In the genomic region with DNA sequence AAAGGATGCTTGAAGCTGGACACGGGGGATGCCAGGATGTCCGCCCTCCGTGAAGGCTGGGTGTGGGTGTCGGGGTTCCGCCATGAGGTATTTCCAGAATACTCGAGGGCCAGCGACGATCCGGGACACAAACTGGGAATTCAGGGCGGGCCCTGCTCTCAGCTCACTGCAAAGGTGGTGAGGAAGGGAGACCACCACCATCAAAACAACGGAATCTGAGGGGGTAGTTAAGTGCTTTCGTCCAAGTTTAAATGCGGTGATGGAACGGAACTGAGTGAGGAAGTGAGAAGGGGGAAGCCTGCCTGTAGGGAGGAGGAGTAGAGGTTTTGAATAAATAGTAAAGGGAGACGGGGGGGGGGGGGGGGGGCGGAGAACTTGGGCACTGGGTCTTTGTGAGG, we compare ENCODE assay signal across 8 mouse cellular contexts. TPM values are rescaled to one million over a fixed set of nuclear protein-coding genes. Genes with fewer than 3 reads are reported as not detected.
DNase-seq lines count a peak whose midpoint lies in the region; ATAC-seq and TF ChIP-seq lines count a peak whose summit lies in the region.

No protein-coding gene starts in this region.

- H3K27me3 ChIP-seq in lung, postnatal 0 days (replicated peaks; ENCODE audit: insufficient read depth, low read length): no peaks in the 10 kb centered on the region
- no peaks in the 10 kb centered on the region for H3K27me3 ChIP-seq in forebrain, embryonic 13.5 days
- no peaks in the 10 kb centered on the region for H3K27me3 ChIP-seq in liver, embryonic 14.5 days (ENCODE audit: control insufficient read depth, insufficient read depth, low read length)
- no peaks in the 10 kb centered on the region for H3K27me3 ChIP-seq in stomach, embryonic 14.5 days (ENCODE audit: control insufficient read depth, insufficient read depth, low read length)

- peak overlapping the region; percentile 75; the same call in 1 of the 2 replicates for H3K9ac ChIP-seq in lung, postnatal 0 days (replicated peaks; ENCODE audit: low read depth)
- H3K9ac ChIP-seq in forebrain, embryonic 13.5 days: peak overlapping the region; percentile 90
- peak overlapping the region; percentile 90 for H3K9ac ChIP-seq in liver, embryonic 14.5 days (replicated peaks)
- peak overlapping the region; percentile 71 for H3K9ac ChIP-seq in stomach, embryonic 14.5 days (replicated peaks; ENCODE audit: low read depth, low read length)

- 0 out of 2 replicates have a peak, but pooled peaks have one; percentile 19 for TF ChIP-seq EP300 in lung, postnatal 0 days (IDR thresholded peaks at IDR 0.05)
- no peak for TF ChIP-seq EP300 in liver, embryonic 14.5 days (IDR thresholded peaks at IDR 0.05; ENCODE audit: low read depth)

- H3K36me3 ChIP-seq in lung, postnatal 0 days (ENCODE audit: insufficient read depth, low read length): peaks cover 5% of the 10 kb centered on the region; the same call in 1 of the 2 replicates
- peaks cover 5% of the 10 kb centered on the region; the same call in 1 of the 2 replicates for H3K36me3 ChIP-seq in forebrain, embryonic 13.5 days (ENCODE audit: poor library complexity, severe bottlenecking)
- peaks cover 2% of the 10 kb centered on the region for H3K36me3 ChIP-seq in liver, embryonic 14.5 days (replicated peaks; ENCODE audit: control insufficient read depth, insufficient read depth, low read depth)
- peaks cover 4% of the 10 kb centered on the region for H3K36me3 ChIP-seq in stomach, embryonic 14.5 days (ENCODE audit: control insufficient read depth, insufficient read depth, low read length)

- WGBS in lung, postnatal 0 days: 1% methylated on average over 16 of the region's 16 CpGs
- WGBS in forebrain, embryonic 13.5 days: under 1% methylated on average over 15 of the region's 16 CpGs
- under 1% methylated on average over 15 of the region's 16 CpGs for WGBS in liver, embryonic 14.5 days (ENCODE audit: insufficient replicate concordance)
- 2% methylated on average over 15 of the region's 16 CpGs for WGBS in stomach, embryonic 14.5 days

- H3K4me3 ChIP-seq in lung, postnatal 0 days (ENCODE audit: low read depth, low read length): peak overlapping the region; percentile 80
- H3K4me3 ChIP-seq in forebrain, embryonic 13.5 days: peak overlapping the region; percentile 96
- peak overlapping the region; percentile 93 to 97 for H3K4me3 ChIP-seq in liver, embryonic 14.5 days (ENCODE audit: insufficient read depth in 1 of 2, low read depth in 2 of 2, low read length in 2 of 2)
- peak overlapping the region; percentile 90 for H3K4me3 ChIP-seq in stomach, embryonic 14.5 days (ENCODE audit: low read depth, low read length)

- peak overlapping the region; percentile 90 for H3K27ac ChIP-seq in lung, postnatal 0 days (ENCODE audit: low read length)
- peak overlapping the region; percentile 27 for H3K27ac ChIP-seq in forebrain, embryonic 13.5 days
- H3K27ac ChIP-seq in liver, embryonic 14.5 days: no peak overlapping the region
- peak overlapping the region; percentile 78; the same call in 1 of the 2 replicates for H3K27ac ChIP-seq in stomach, embryonic 14.5 days (ENCODE audit: low read length)

- ATAC-seq in lung, postnatal 0 days: peak; percentile 19; the same call in 1 of the 2 replicates
- ATAC-seq in forebrain, embryonic 13.5 days: peak; percentile 53
- ATAC-seq in liver, embryonic 14.5 days (ENCODE audit: insufficient read depth): peak; percentile 42; the same call in 1 of the 2 replicates
- no peak for ATAC-seq in stomach, embryonic 14.5 days (ENCODE audit: insufficient number of reproducible peaks, insufficient read depth, low FRiP score, low read depth)

- DNase-seq in lung, postnatal 0 days (ENCODE audit: low spot score): peak; percentile 47
- DNase-seq in lung, postnatal 10 days: no peak
- DNase-seq in liver, embryonic 14.5 days (ENCODE audit: low read depth in 3 of 3, low spot score in 3 of 3): no peak
- DNase-seq in cerebellum, adult 11-12 months: no peak
- no peak for DNase-seq in layer of hippocampus, postnatal 25 days (ENCODE audit: extremely low spot score in 1 of 2, low spot score in 1 of 2)
- no peak for DNase-seq in ovary, postnatal 10 days (ENCODE audit: low spot score)

- no peak for TF ChIP-seq CTCF in lung, postnatal 0 days (IDR thresholded peaks at IDR 0.05)
- no peak for TF ChIP-seq CTCF in liver, embryonic 14.5 days (IDR thresholded peaks at IDR 0.05; ENCODE audit: low read depth)

- no peaks in the 10 kb centered on the region for H3K9me3 ChIP-seq in lung, postnatal 0 days (ENCODE audit: low read length)
- no peaks in the 10 kb centered on the region for H3K9me3 ChIP-seq in forebrain, embryonic 13.5 days (replicated peaks)
- H3K9me3 ChIP-seq in liver, embryonic 14.5 days (ENCODE audit: control insufficient read depth, low read length): no peaks in the 10 kb centered on the region
- no peaks in the 10 kb centered on the region for H3K9me3 ChIP-seq in stomach, embryonic 14.5 days (ENCODE audit: control insufficient read depth, low read depth, low read length)

- H3K4me1 ChIP-seq in lung, postnatal 0 days (ENCODE audit: insufficient read depth, low read depth, low read length): peaks cover 11% of the 10 kb centered on the region; the same call in 1 of the 2 replicates
- peaks cover 23% of the 10 kb centered on the region for H3K4me1 ChIP-seq in forebrain, embryonic 13.5 days
- peaks cover 9 to 11% of the 10 kb centered on the region in 2 experiments for H3K4me1 ChIP-seq in liver, embryonic 14.5 days (replicated peaks; ENCODE audit: control insufficient read depth in 2 of 2, insufficient read depth in 2 of 2, low read length in 1 of 2)
- peaks cover 3% of the 10 kb centered on the region; the same call in 1 of the 2 replicates for H3K4me1 ChIP-seq in stomach, embryonic 14.5 days (ENCODE audit: control insufficient read depth, insufficient read depth, low read length)

- H3K4me2 ChIP-seq in lung, postnatal 0 days (replicated peaks; ENCODE audit: low read depth, low read length): peak overlapping the region; percentile 81
- H3K4me2 ChIP-seq in forebrain, embryonic 13.5 days: peak overlapping the region; percentile 74
- peak overlapping the region; percentile 89 for H3K4me2 ChIP-seq in liver, embryonic 14.5 days (ENCODE audit: low read depth)
- H3K4me2 ChIP-seq in stomach, embryonic 14.5 days (replicated peaks; ENCODE audit: low read depth, low read length): peak overlapping the region; percentile 60

RNA-seq across cellular contexts. Expression of gene Mfap3, which starts 0.3 kb away (rescaled TPM):
- polyA plus RNA-seq in lung, postnatal 0 days (2015; fragmentation: Nextera tagmentation; extraction: Ambion mirVana): 36.4 and 37.7 TPM in 2 replicates
- polyA plus RNA-seq in forebrain, embryonic 13.5 days (2015; fragmentation: Nextera tagmentation; extraction: Ambion mirVana): 61.6 and 62.6 TPM in 2 replicates
- 4.8 and 5.4 TPM in 2 replicates for polyA plus RNA-seq in liver, embryonic 14.5 days (2012; rRNA removed)
- polyA plus RNA-seq in liver, embryonic 14.5 days (2014; fragmentation: Nextera tagmentation; extraction: Ambion mirVana): 10.8 and 11.7 TPM in 2 replicates
- 51.2 and 55.9 TPM in 2 replicates for polyA plus RNA-seq in stomach, embryonic 14.5 days (2014; fragmentation: Nextera tagmentation; extraction: Ambion mirVana)
- 10 to 100 TPM; 29.5 to 36.4 TPM for total RNA-seq in layer of hippocampus, postnatal 25 days (2021)

RNA-seq across cellular contexts. Expression of gene Fam114a2, which starts 0.3 kb away (rescaled TPM):
- polyA plus RNA-seq in lung, postnatal 0 days (2015; fragmentation: Nextera tagmentation; extraction: Ambion mirVana): 62.7 and 71.9 TPM in 2 replicates
- 92.9 TPM in 2 replicates for polyA plus RNA-seq in forebrain, embryonic 13.5 days (2015; fragmentation: Nextera tagmentation; extraction: Ambion mirVana)
- 12.0 and 15.3 TPM in 2 replicates for polyA plus RNA-seq in liver, embryonic 14.5 days (2012; rRNA removed)
- 17.6 and 18.8 TPM in 2 replicates for polyA plus RNA-seq in liver, embryonic 14.5 days (2014; fragmentation: Nextera tagmentation; extraction: Ambion mirVana)
- 56.9 and 60.1 TPM in 2 replicates for polyA plus RNA-seq in stomach, embryonic 14.5 days (2014; fragmentation: Nextera tagmentation; extraction: Ambion mirVana)
- total RNA-seq in layer of hippocampus, postnatal 25 days (2021): 10 to 100 TPM; 33.2 to 35.8 TPM
